Mouse (Mus musculus) midbrain, embryonic 12.5 days (tissue): ENCODE measurements at regions not wholly inside any gene's neighbourhood (a gene's known extent, or its start where the extent isn't known, plus 50 kb on each side); places are given as distances from the start of the nearest gene placed in this dataset.

Experiments
- ATAC-seq: fragments of 200-750 bp; cut with Nextera tagmentation; 2 replicates; pipeline ENCODE4 v1.8.0; 2017; ENCODE audit warnings: low read depth, moderate TSS enrichment, moderate library complexity; ENCODE audit not compliant: low FRiP score
- H3K27ac ChIP-seq: fragments of 300-500 bp; sonication (generic); replicated peaks from 2 replicates; pipeline ENCODE4 v1.5.1; 2016; ENCODE audit warnings: mild to moderate bottlenecking
- H3K27me3 ChIP-seq: fragments of 300-500 bp; sonication (generic); 2 replicates; pipeline ENCODE4 v1.6.1; 2016; ENCODE audit warnings: mild to moderate bottlenecking
- H3K36me3 ChIP-seq: fragments of 300-500 bp; sonication (generic); 2 replicates; pipeline ENCODE4 v1.6.1; 2016
- H3K4me1 ChIP-seq: fragments of 300-500 bp; sonication (generic); 2 replicates; pipeline ENCODE4 v1.6.1; 2016
- H3K4me2 ChIP-seq: fragments of 300-500 bp; sonication (generic); replicated peaks from 2 replicates; pipeline ENCODE4 v1.6.1; 2016; ENCODE audit warnings: mild to moderate bottlenecking, moderate library complexity
- H3K4me3 ChIP-seq: fragments of 300-500 bp; sonication (generic); 2 replicates; pipeline ENCODE4 v1.5.1; 2016; ENCODE audit warnings: mild to moderate bottlenecking
- H3K9ac ChIP-seq: fragments of 300-500 bp; sonication (generic); replicated peaks from 2 replicates; pipeline ENCODE4 v1.6.1; 2016; ENCODE audit warnings: mild to moderate bottlenecking, moderate library complexity
- H3K9me3 ChIP-seq: fragments of 300-500 bp; sonication (generic); 2 replicates; pipeline ENCODE4 v1.6.1; 2016; ENCODE audit warnings: mild to moderate bottlenecking
- WGBS: fragments of 180-500 bp; shearing (Covaris S2); methylation state at CpG from one replicate; pipeline ENCODE4 v1.1.7; 2016; 5-methylcytosine and 5-hydroxymethylcytosine counted together

- no peak overlapping the region for H3K4me2 ChIP-seq
- H3K36me3 ChIP-seq, result no peaks in the 10 kb centered on the region
- no peak overlapping the region for H3K4me3 ChIP-seq
- no peak overlapping the region for H3K9ac ChIP-seq
- no peak for ATAC-seq
- 73% methylated on average over 5 of the region's 5 CpGs for WGBS
- no peaks in the 10 kb centered on the region for H3K27me3 ChIP-seq
- no peaks in the 10 kb centered on the region for H3K9me3 ChIP-seq
- no peaks in the 10 kb centered on the region for H3K4me1 ChIP-seq
- no peak overlapping the region for H3K27ac ChIP-seq
These were observed 131.5 kb upstream of the Arhgap28 start for GRCm38 (mm10) chr17:68135436-68135835.

- 91% methylated on average over 7 of the region's 7 CpGs for WGBS
- H3K9ac ChIP-seq, result no peak overlapping the region
- no peak overlapping the region for H3K27ac ChIP-seq
- H3K4me3 ChIP-seq, result no peak overlapping the region
- no peaks in the 10 kb centered on the region for H3K9me3 ChIP-seq
- ATAC-seq, result no peak
- no peak overlapping the region for H3K4me2 ChIP-seq
- no peaks in the 10 kb centered on the region for H3K27me3 ChIP-seq
- H3K36me3 ChIP-seq, result no peaks in the 10 kb centered on the region
- no peaks in the 10 kb centered on the region for H3K4me1 ChIP-seq
These were observed 130.3 kb upstream of the L3mbtl4 start for GRCm38 (mm10) chr17:68143307-68143706.

GRCm38 (mm10) chr17:68149237-68149792, 124.3 kb upstream of the L3mbtl4 start:
- no peak overlapping the region for H3K4me3 ChIP-seq
- no peaks in the 10 kb centered on the region for H3K9me3 ChIP-seq
- H3K4me2 ChIP-seq, result no peak overlapping the region
- H3K27me3 ChIP-seq, result no peaks in the 10 kb centered on the region
- H3K9ac ChIP-seq, result no peak overlapping the region
- ATAC-seq, result no peak
- H3K4me1 ChIP-seq, result no peaks in the 10 kb centered on the region
- WGBS, result 92% methylated on average over 10 of the region's 10 CpGs
- no peaks in the 10 kb centered on the region for H3K36me3 ChIP-seq
- H3K27ac ChIP-seq, result no peak overlapping the region

- Histone ChIP-seq H3K4me3 (no peak overlapping the region), H3K36me3 (no peaks in the 10 kb centered on the region), H3K27me3 (no peaks in the 10 kb centered on the region; the same call in 1 of the 2 replicates), H3K4me1 (no peaks in the 10 kb centered on the region), H3K9me3 (no peaks in the 10 kb centered on the region), H3K9ac (no peak overlapping the region), H3K4me2 (no peak overlapping the region), H3K27ac (no peak overlapping the region)
- no peak for ATAC-seq
- WGBS, result 93% methylated on average over 11 of the region's 11 CpGs
These were observed 121.0 kb upstream of the L3mbtl4 start for GRCm38 (mm10) chr17:68152438-68153120.

- 93% methylated on average over 4 of the region's 4 CpGs for WGBS
- Histone ChIP-seq H3K27me3 (no peaks in the 10 kb centered on the region; the same call in 1 of the 2 replicates), H3K4me1 (no peaks in the 10 kb centered on the region), H3K4me3 (no peak overlapping the region), H3K9ac (no peak overlapping the region), H3K36me3 (no peaks in the 10 kb centered on the region), H3K27ac (no peak overlapping the region), H3K9me3 (no peaks in the 10 kb centered on the region), H3K4me2 (no peak overlapping the region)
- no peak for ATAC-seq
These were observed 118.7 kb upstream of the L3mbtl4 start for GRCm38 (mm10) chr17:68154879-68155278.

- no peaks in the 10 kb centered on the region for H3K36me3 ChIP-seq
These were observed 115.4 kb upstream of the L3mbtl4 start for GRCm38 (mm10) chr17:68158172-68158651.

GRCm38 (mm10) chr17:68161107-68161506, 112.5 kb upstream of the L3mbtl4 start:
- H3K36me3 ChIP-seq, result no peaks in the 10 kb centered on the region
- H3K27ac ChIP-seq, result no peak overlapping the region
- no peak overlapping the region for H3K9ac ChIP-seq
- no peak overlapping the region for H3K4me2 ChIP-seq
- H3K9me3 ChIP-seq, result no peaks in the 10 kb centered on the region
- 79% methylated on average over 2 of the region's 2 CpGs for WGBS
- H3K4me3 ChIP-seq, result no peak overlapping the region
- H3K27me3 ChIP-seq, result no peaks in the 10 kb centered on the region; the same call in 1 of the 2 replicates
- ATAC-seq, result no peak
- H3K4me1 ChIP-seq, result no peaks in the 10 kb centered on the region

More at GRCm38 (mm10) chr17:68158172-68158651, 115.4 kb upstream of the L3mbtl4 start:
- WGBS, result 18% methylated on average over 13 of the region's 13 CpGs
- no peaks in the 10 kb centered on the region for H3K4me1 ChIP-seq
- no peaks in the 10 kb centered on the region; the same call in 1 of the 2 replicates for H3K27me3 ChIP-seq
- no peak overlapping the region for H3K9ac ChIP-seq
- peak overlapping the region; percentile 19; the same call in 1 of the 2 replicates for H3K4me2 ChIP-seq
- no peaks in the 10 kb centered on the region for H3K9me3 ChIP-seq
- H3K27ac ChIP-seq, result no peak overlapping the region
- H3K4me3 ChIP-seq, result no peak overlapping the region
- ATAC-seq, result no peak

- Histone ChIP-seq H3K4me3 (no peak overlapping the region), H3K9me3 (no peaks in the 10 kb centered on the region), H3K4me1 (no peaks in the 10 kb centered on the region), H3K4me2 (no peak overlapping the region), H3K9ac (no peak overlapping the region), H3K36me3 (no peaks in the 10 kb centered on the region), H3K27ac (no peak overlapping the region), H3K27me3 (no peaks in the 10 kb centered on the region)
- ATAC-seq, result no peak
- 64% methylated on average over 4 of the region's 4 CpGs for WGBS
These were observed 110.1 kb upstream of the L3mbtl4 start for GRCm38 (mm10) chr17:68163545-68163944.

GRCm38 (mm10) chr17:68164666-68165065, 108.9 kb upstream of the L3mbtl4 start:
- WGBS, result 88% methylated on average over 2 of the region's 2 CpGs
- ATAC-seq, result no peak

GRCm38 (mm10) chr17:68165171-68165825, 108.3 kb upstream of the L3mbtl4 start:
- no peaks in the 10 kb centered on the region for H3K36me3 ChIP-seq

More at GRCm38 (mm10) chr17:68164666-68165065, 108.9 kb upstream of the L3mbtl4 start:
- Histone ChIP-seq H3K9me3 (no peaks in the 10 kb centered on the region), H3K9ac (no peak overlapping the region), H3K4me2 (no peak overlapping the region), H3K4me1 (no peaks in the 10 kb centered on the region), H3K27ac (no peak overlapping the region), H3K4me3 (no peak overlapping the region), H3K36me3 (no peaks in the 10 kb centered on the region), H3K27me3 (no peaks in the 10 kb centered on the region)

GRCm38 (mm10) chr17:68166397-68166796, 107.2 kb upstream of the L3mbtl4 start:
- H3K9me3 ChIP-seq, result no peaks in the 10 kb centered on the region
- WGBS, result 81% methylated on average over 4 of the region's 4 CpGs
- H3K9ac ChIP-seq, result no peak overlapping the region
- no peaks in the 10 kb centered on the region for H3K27me3 ChIP-seq
- H3K4me2 ChIP-seq, result no peak overlapping the region
- no peaks in the 10 kb centered on the region for H3K4me1 ChIP-seq
- no peak overlapping the region for H3K4me3 ChIP-seq
- H3K27ac ChIP-seq, result no peak overlapping the region
- no peaks in the 10 kb centered on the region for H3K36me3 ChIP-seq
- ATAC-seq, result no peak

More at GRCm38 (mm10) chr17:68165171-68165825, 108.3 kb upstream of the L3mbtl4 start:
- ATAC-seq, result no peak
- Histone ChIP-seq H3K4me1 (no peaks in the 10 kb centered on the region), H3K27me3 (no peaks in the 10 kb centered on the region), H3K4me3 (no peak overlapping the region), H3K9me3 (no peaks in the 10 kb centered on the region), H3K9ac (no peak overlapping the region), H3K27ac (no peak overlapping the region), H3K4me2 (no peak overlapping the region)
- 77% methylated on average over 15 of the region's 15 CpGs for WGBS

GRCm38 (mm10) chr17:68172838-68173237, 100.8 kb upstream of the L3mbtl4 start:
- no peak overlapping the region for H3K9ac ChIP-seq
- ATAC-seq, result no peak
- H3K27me3 ChIP-seq, result no peaks in the 10 kb centered on the region
- 86% methylated on average over 7 of the region's 7 CpGs for WGBS
- H3K4me1 ChIP-seq, result no peaks in the 10 kb centered on the region
- no peaks in the 10 kb centered on the region for H3K36me3 ChIP-seq
- H3K27ac ChIP-seq, result no peak overlapping the region
- H3K4me2 ChIP-seq, result no peak overlapping the region
- no peaks in the 10 kb centered on the region for H3K9me3 ChIP-seq
- no peak overlapping the region for H3K4me3 ChIP-seq
